Mouse (Mus musculus) CH12.LX (cell line): ENCODE results near the gene Nutm1. TPM values are rescaled to one million over a fixed set of nuclear protein-coding genes. Genes with fewer than 3 reads are reported as not detected.

Experiments
- DNase-seq: peaks from one replicate; pipeline ENCODE4 v3.0.0-alpha.2; 2013; ENCODE audit errors: extremely low read depth
- H3K27ac ChIP-seq: 2 replicates; pipeline ENCODE4 v1.5.1; 2012; ENCODE audit warnings: low read depth, mild to moderate bottlenecking, control low read depth, moderate library complexity; ENCODE audit not compliant: insufficient read depth
- H3K27me3 ChIP-seq: replicated peaks from 2 replicates; pipeline ENCODE3; 2012; ENCODE audit warnings: inconsistent platforms
- H3K36me3 ChIP-seq, 2 experiments: replicated peaks in 1 of 2; 2 replicates each; pipeline versions ENCODE3 to v1.6.1; 2012; ENCODE audit warnings: inconsistent platforms in 1 of 2, low read length in 1 of 2, mild to moderate bottlenecking in 1 of 2, mixed read lengths in 1 of 2, moderate library complexity in 1 of 2; ENCODE audit not compliant: control insufficient read depth in 1 of 2, insufficient read depth in 1 of 2
- H3K4me1 ChIP-seq, 2 experiments: 2 replicates each; pipeline ENCODE4 v1.6.1; 2012; ENCODE audit warnings: inconsistent platforms in 1 of 2, moderate library complexity in 1 of 2; ENCODE audit not compliant: insufficient read depth in 2 of 2, control insufficient read depth in 1 of 2
- H3K4me2 ChIP-seq: 2 replicates; pipeline ENCODE4 v1.6.1; 2012; ENCODE audit warnings: low read depth, mild to moderate bottlenecking, control low read depth; ENCODE audit not compliant: poor library complexity, insufficient read depth, severe bottlenecking
- H3K4me3 ChIP-seq, 3 experiments: fragments of 150-350 bp in 1 of 3; sonication (generic) in 1 of 3; replicated peaks in 1 of 3; 2 replicates each; pipeline versions ENCODE3 to v1.5.1; 2011 to 2012; ENCODE audit warnings: low read depth in 2 of 3, low read length in 2 of 3, mild to moderate bottlenecking in 2 of 3, moderate library complexity in 2 of 3, control low read depth in 1 of 3, improper control_type of control experiment in 1 of 3, inconsistent platforms in 1 of 3, mixed read lengths in 1 of 3; ENCODE audit not compliant: poor library complexity in 1 of 3
- H3K79me2 ChIP-seq: replicated peaks from 2 replicates; pipeline ENCODE4 v1.6.1; 2012; ENCODE audit warnings: mild to moderate bottlenecking, moderate library complexity; ENCODE audit not compliant: control insufficient read depth, poor library complexity, insufficient read depth, severe bottlenecking; ENCODE audit errors: extremely low read depth
- H3K9ac ChIP-seq: 2 replicates; pipeline ENCODE4 v1.6.1; 2012; ENCODE audit warnings: low read depth, mild to moderate bottlenecking, control low read depth, moderate library complexity; ENCODE audit not compliant: insufficient read depth
- H3K9me3 ChIP-seq: replicated peaks from 2 replicates; pipeline ENCODE3; 2012; ENCODE audit warnings: low read length, inconsistent platforms, mixed read lengths
- BHLHE40 ChIP-seq: IDR thresholded peaks from 2 replicates; pipeline ENCODE4 v1.6.1; 2011; ENCODE audit warnings: mild to moderate bottlenecking, low read depth, low read length, improper control_type of control experiment
- CHD1 ChIP-seq: IDR thresholded peaks from 2 replicates; pipeline ENCODE4 v1.6.1; 2012; ENCODE audit warnings: low read depth, low read length, improper control_type of control experiment, inconsistent platforms
- CHD2 ChIP-seq: IDR thresholded peaks from 2 replicates; pipeline ENCODE4 v1.6.1; 2011; ENCODE audit warnings: low read length, improper control_type of control experiment
- CTCF ChIP-seq, 2 experiments: IDR thresholded peaks in 1 of 2; conservative IDR thresholded peaks in 1 of 2; 2 replicates each; pipeline ENCODE4 v1.5.1; 2011 to 2012; ENCODE audit warnings: low read depth in 2 of 2, low read length in 2 of 2, improper control_type of control experiment in 1 of 2, inconsistent platforms in 1 of 2, mild to moderate bottlenecking in 1 of 2, moderate library complexity in 1 of 2
- E2F4 ChIP-seq: IDR thresholded peaks from 2 replicates; pipeline ENCODE4 v1.6.1; 2011; ENCODE audit warnings: low read depth, low read length, improper control_type of control experiment; ENCODE audit not compliant: insufficient replicate concordance
- ELF1 ChIP-seq: IDR thresholded peaks from 2 replicates; pipeline ENCODE4 v1.6.1; 2014; ENCODE audit warnings: low read depth, mild to moderate bottlenecking, inconsistent platforms, low read length, improper control_type of control experiment
- EP300 ChIP-seq: IDR thresholded peaks from 2 replicates; pipeline ENCODE4 v1.6.1; 2011; ENCODE audit warnings: low read length, improper control_type of control experiment
- ETS1 ChIP-seq: conservative IDR thresholded peaks from 2 replicates; pipeline ENCODE4 v1.6.1; 2012; ENCODE audit warnings: low read depth, mild to moderate bottlenecking, inconsistent platforms, low read length, improper control_type of control experiment, moderate library complexity
- GABPA ChIP-seq: IDR thresholded peaks from 2 replicates; pipeline ENCODE4 v1.6.1; 2012; ENCODE audit warnings: low read depth, low read length, improper control_type of control experiment, inconsistent platforms; ENCODE audit not compliant: insufficient replicate concordance
- HCFC1 ChIP-seq: IDR thresholded peaks from 2 replicates; pipeline ENCODE4 v1.6.1; 2012; ENCODE audit warnings: low read depth, mild to moderate bottlenecking, inconsistent platforms, low read length, improper control_type of control experiment
- IRF4 ChIP-seq: IDR thresholded peaks from 2 replicates; pipeline ENCODE4 v1.6.1; 2014; ENCODE audit warnings: low read depth, mild to moderate bottlenecking, inconsistent platforms, low read length, improper control_type of control experiment
- JUN ChIP-seq: IDR thresholded peaks from 2 replicates; pipeline ENCODE4 v1.6.1; 2011; ENCODE audit warnings: low read depth, mild to moderate bottlenecking, low read length, improper control_type of control experiment, moderate library complexity; ENCODE audit not compliant: insufficient read depth
- JUND ChIP-seq: conservative IDR thresholded peaks from 2 replicates; pipeline ENCODE4 v1.6.1; 2011; ENCODE audit warnings: low read depth, low read length, improper control_type of control experiment
- KAT2A ChIP-seq: IDR thresholded peaks from 2 replicates; pipeline ENCODE4 v1.6.1; 2012; ENCODE audit warnings: low read length, improper control_type of control experiment, inconsistent platforms; ENCODE audit not compliant: insufficient replicate concordance
- MAFK ChIP-seq: IDR thresholded peaks from 2 replicates; pipeline ENCODE4 v1.6.1; 2011; ENCODE audit warnings: low read length, improper control_type of control experiment; ENCODE audit not compliant: insufficient replicate concordance
- MAX ChIP-seq: IDR thresholded peaks from 2 replicates; pipeline ENCODE4 v1.6.1; 2011; ENCODE audit warnings: low read length, improper control_type of control experiment
- MAZ ChIP-seq: IDR thresholded peaks from 2 replicates; pipeline ENCODE4 v1.6.1; 2012; ENCODE audit warnings: low read depth, mild to moderate bottlenecking, inconsistent platforms, low read length, improper control_type of control experiment, moderate library complexity
- MEF2A ChIP-seq: IDR thresholded peaks from 2 replicates; pipeline ENCODE4 v1.6.1; 2014; ENCODE audit warnings: low read depth, mild to moderate bottlenecking, inconsistent platforms, low read length, improper control_type of control experiment, borderline replicate concordance
- MXI1 ChIP-seq: IDR thresholded peaks from 2 replicates; pipeline ENCODE4 v1.6.1; 2011; ENCODE audit warnings: mild to moderate bottlenecking, low read depth, low read length, improper control_type of control experiment
- MYC ChIP-seq: IDR thresholded peaks from 2 replicates; pipeline ENCODE4 v1.6.1; 2011; ENCODE audit warnings: low read depth, mild to moderate bottlenecking, improper control_type of control experiment, low read length
- NELFE ChIP-seq: IDR thresholded peaks from 2 replicates; pipeline ENCODE4 v1.6.1; 2011; ENCODE audit warnings: low read depth, low read length, improper control_type of control experiment
- NRF1 ChIP-seq: IDR thresholded peaks from 2 replicates; pipeline ENCODE4 v1.6.1; 2014; ENCODE audit warnings: low read depth, mild to moderate bottlenecking, inconsistent platforms, low read length, improper control_type of control experiment, moderate library complexity
- PAX5 ChIP-seq: IDR thresholded peaks from 2 replicates; pipeline ENCODE4 v1.6.1; 2012; ENCODE audit warnings: low read length, inconsistent platforms, mixed read lengths
- POLR2A ChIP-seq: IDR thresholded peaks from 2 replicates; pipeline ENCODE4 v1.6.1; 2011; ENCODE audit warnings: low read depth, mild to moderate bottlenecking, improper control_type of control experiment, low read length
- POLR2AphosphoS2 ChIP-seq: IDR thresholded peaks from 2 replicates; pipeline ENCODE4 v1.6.1; 2011; ENCODE audit warnings: low read depth, low read length, improper control_type of control experiment
- RAD21 ChIP-seq: IDR thresholded peaks from 2 replicates; pipeline ENCODE4 v1.6.1; 2011; ENCODE audit warnings: low read depth, mild to moderate bottlenecking, low read length, improper control_type of control experiment, moderate library complexity
- RCOR1 ChIP-seq: conservative IDR thresholded peaks from 2 replicates; pipeline ENCODE4 v1.6.1; 2012; ENCODE audit warnings: low read depth, mild to moderate bottlenecking, inconsistent platforms, low read length, improper control_type of control experiment
- SIN3A ChIP-seq: IDR thresholded peaks from 2 replicates; pipeline ENCODE4 v1.6.1; 2012; ENCODE audit warnings: low read length, improper control_type of control experiment, inconsistent platforms
- SMC3 ChIP-seq: IDR thresholded peaks from 2 replicates; pipeline ENCODE4 v1.6.1; 2011; ENCODE audit warnings: low read depth, low read length, improper control_type of control experiment
- TBP ChIP-seq: conservative IDR thresholded peaks from 2 replicates; pipeline ENCODE4 v1.6.1; 2011; ENCODE audit warnings: low read depth, low read length, improper control_type of control experiment
- TCF12 ChIP-seq: IDR thresholded peaks from 2 replicates; pipeline ENCODE4 v1.6.1; 2014; ENCODE audit warnings: low read depth, mild to moderate bottlenecking, inconsistent platforms, low read length, improper control_type of control experiment
- UBTF ChIP-seq: IDR thresholded peaks from 2 replicates; pipeline ENCODE4 v1.6.1; 2012; ENCODE audit warnings: low read depth, mild to moderate bottlenecking, inconsistent platforms, low read length, improper control_type of control experiment, moderate library complexity
- USF1 ChIP-seq: IDR thresholded peaks from 2 replicates; pipeline ENCODE4 v1.6.1; 2014; ENCODE audit warnings: low read depth, mild to moderate bottlenecking, inconsistent platforms, low read length, improper control_type of control experiment
- USF2 ChIP-seq: conservative IDR thresholded peaks from 2 replicates; pipeline ENCODE4 v1.6.1; 2011; ENCODE audit warnings: low read depth, low read length, improper control_type of control experiment
- ZC3H11A ChIP-seq: IDR thresholded peaks from 2 replicates; pipeline ENCODE4 v1.6.1; 2012; ENCODE audit warnings: low read depth, mild to moderate bottlenecking, inconsistent platforms, low read length, improper control_type of control experiment
- ZKSCAN1 ChIP-seq: IDR thresholded peaks from 2 replicates; pipeline ENCODE4 v1.6.1; 2012; ENCODE audit warnings: low read depth, inconsistent platforms, low read length, improper control_type of control experiment, borderline replicate concordance
- ZMIZ1 ChIP-seq: IDR thresholded peaks from 2 replicates; pipeline ENCODE4 v1.6.1; 2012; ENCODE audit warnings: low read depth, mild to moderate bottlenecking, inconsistent platforms, low read length, improper control_type of control experiment
- ZNF384 ChIP-seq: IDR thresholded peaks from 2 replicates; pipeline ENCODE4 v1.6.1; 2012; ENCODE audit warnings: low read depth, low read length, improper control_type of control experiment, inconsistent platforms
- dilution Hi-C: fragments of 300-500 bp; cut with MboI; formaldehyde crosslinking; loops from 2 replicates; pipeline ENCODE4 v1.14.3; 2020; ENCODE audit warnings: low sequenced_read_pairs; ENCODE audit not compliant: extremely low pct_unique_long_range_greater_than_20kb, extremely low pct_ligation_motif_present
- in situ Hi-C: fragments of 300-500 bp; cut with MboI; formaldehyde crosslinking; loops from 3 replicates; pipeline ENCODE4 v1.14.3; 2019; ENCODE audit warnings: low sequenced_read_pairs, low pct_ligation_motif_present, low pct_unique_long_range_greater_than_20kb, mixed read lengths
- polyA plus RNA-seq: library from polyadenylated mRNA; unstranded; fragments of >175 nt; gene quantifications from 2 replicates; pipeline ENCODE4 v1.2.1, GENCODE M21; 2012; ENCODE audit warnings: low read depth; ENCODE audit not compliant: insufficient read length
- total RNA-seq, 2 experiments: library from RNA; depleted of rRNA; stranded (reverse); fragments of 300-350 nt in 1 of 2; fragments of >200 nt in 1 of 2; gene quantifications; 2 replicates each; pipeline ENCODE4 v1.2.3; 2012 to 2014

Gene Nutm1
- total RNA-seq (2012; rRNA removed), result 0.04 TPM in 1 of 2 replicates, not detected in the other
- not detected in 2 replicates for total RNA-seq (2014; rRNA removed)
- polyA plus RNA-seq, result 0.08 TPM in 1 of 2 replicates, not detected in the other

DNA sequence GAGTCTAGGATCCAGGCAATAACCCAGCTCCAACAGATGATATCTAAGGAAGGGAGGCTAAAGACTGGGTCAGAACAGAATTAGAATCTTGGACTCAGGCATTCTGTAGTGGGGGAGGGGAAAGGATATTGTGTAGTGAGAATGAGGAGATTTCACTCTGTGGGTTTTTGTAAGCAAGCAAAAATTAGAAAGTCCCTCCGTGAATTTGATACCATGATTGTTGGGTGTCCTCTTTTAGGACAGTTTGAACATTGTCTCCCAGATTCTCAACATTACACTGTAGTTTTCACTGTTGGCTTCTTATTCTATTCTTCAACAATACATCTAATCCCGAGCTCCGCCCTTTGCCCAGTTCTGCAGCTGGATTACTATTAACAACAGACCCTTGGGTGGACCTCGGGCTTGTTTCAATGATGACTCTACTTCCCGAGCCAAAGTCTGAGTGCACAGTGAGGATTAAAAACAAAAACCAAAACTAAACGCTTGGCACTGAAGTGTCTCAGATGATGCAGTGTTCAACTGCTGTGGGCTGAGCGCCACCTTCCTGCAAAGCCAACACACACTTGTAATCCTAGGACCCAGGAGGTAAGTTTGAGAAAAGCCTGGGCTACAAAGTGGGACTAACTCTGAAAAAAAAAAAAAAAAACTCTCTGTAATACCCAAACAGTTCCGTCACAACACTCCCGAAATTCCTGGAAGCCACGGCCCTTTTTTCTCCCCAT, at the start of gene Nutm1:
TSS of gene Nutm1 (minus strand) at position 51 of the 722 bp plus-strand sequence.
- no peak within 1 kb of the TSS for H3K27ac ChIP-seq
- peak within 1 kb of the TSS in 1 of 3 experiments; percentile 18 for H3K4me3 ChIP-seq
- peak within 1 kb of the TSS; percentile 61 for H3K4me2 ChIP-seq
- peaks cover 0 to 12% of the 10 kb centered on the region in 2 experiments for H3K36me3 ChIP-seq
- DNase-seq, result peak; percentile 55
- no peak for TF ChIP-seq POLR2AphosphoS2
- peak in 1 of 2 experiments; percentile 85; a peak in 2 of 4 replicates for TF ChIP-seq CTCF (conservative IDR thresholded peaks at IDR 0.05 in 1 of 2, IDR thresholded peaks at IDR 0.05 in 1 of 2; ENCODE audit: low read depth in 2 of 2, low read length in 2 of 2)
- no peak for TF ChIP-seq EP300
- TF ChIP-seq ELF1, result no peak
- no peak for TF ChIP-seq USF1
- no peak for TF ChIP-seq PAX5
- TF ChIP-seq MAZ, result peak; percentile 35; the same call in 1 of the 2 replicates
- TF ChIP-seq MYC, result peak; percentile 28; the same call in 1 of the 2 replicates
- no peak for TF ChIP-seq RCOR1
- TF ChIP-seq CHD2, result no peak
- TF ChIP-seq ZKSCAN1, result no peak
- TF ChIP-seq MXI1, result no peak
- 0 out of 2 replicates have a peak, but pooled peaks have one; percentile 34 for TF ChIP-seq IRF4
- no peak for TF ChIP-seq NELFE
- no peak for TF ChIP-seq POLR2A
- no peak for TF ChIP-seq KAT2A
- TF ChIP-seq TCF12, result no peak
- TF ChIP-seq RAD21, result peak; percentile 90
- no peak for TF ChIP-seq ZMIZ1
- TF ChIP-seq USF2, result no peak
- no peak for TF ChIP-seq BHLHE40
- TF ChIP-seq MEF2A, result peak; percentile 14; the same call in 1 of the 2 replicates
- TF ChIP-seq GABPA, result no peak
- TF ChIP-seq SMC3, result peak; percentile 77
- TF ChIP-seq ETS1, result no peak
- no peak for TF ChIP-seq NRF1
- no peak for TF ChIP-seq MAFK
- no peak for TF ChIP-seq JUN
- TF ChIP-seq MAX, result no peak
- no peak for TF ChIP-seq ZC3H11A
- TF ChIP-seq SIN3A, result no peak
- TF ChIP-seq JUND, result no peak
- no peak for TF ChIP-seq TBP
- TF ChIP-seq CHD1, result no peak
- peak; percentile 66 for TF ChIP-seq ZNF384
- TF ChIP-seq UBTF, result no peak
- TF ChIP-seq E2F4, result no peak
- TF ChIP-seq HCFC1, result no peak
- dilution Hi-C loops (no loop called here), in situ Hi-C loops (no loop called here)
- H3K9ac ChIP-seq, result no peak within 1 kb of the TSS
- H3K79me2 ChIP-seq, result peaks cover 21% of the 10 kb centered on the region
- H3K4me1 ChIP-seq, result peaks cover 2 to 30% of the 10 kb centered on the region in 2 experiments; a peak in 2 of 4 replicates
- no peaks in the 10 kb centered on the region for H3K27me3 ChIP-seq
- H3K9me3 ChIP-seq, result no peaks in the 10 kb centered on the region
